Mouse (Mus musculus) stomach, postnatal 0 days (tissue): ENCODE data around the gene Chst11.

ENCODE experiments used
- CTCF ChIP-seq: IDR thresholded peaks from 2 replicates; pipeline ENCODE4 v1.5.1; 2016; ENCODE audit warnings: antibody characterized with exemption, low read depth, mild to moderate bottlenecking, moderate library complexity
- EP300 ChIP-seq: optimal IDR thresholded peaks from 2 replicates; pipeline ENCODE3; 2016; ENCODE audit warnings: antibody characterized with exemption

- no peak for TF ChIP-seq CTCF
- TF ChIP-seq EP300, result no peak
Measured at GRCm38 (mm10) chr10:83140258-83140936, 155.1 kb downstream of the Chst11 start.
